Mouse (Mus musculus): Measurements from ENCODE around the gene Enthd1. TPM values are rescaled to one million over a fixed set of nuclear protein-coding genes. Genes with fewer than 3 reads are reported as not detected.
"Not testable (repeated sequence)": the region's sequence is repeated elsewhere in the genome, so short reads cannot be mapped to it uniquely, and the experiment has no call there.

Enthd1 gene
- total RNA-seq (2015; ENCODE audit: low replicate concordance) (not detected in 2 replicates), total RNA-seq (2017; ENCODE audit: low replicate concordance) (not detected in 2 replicates)

DNA sequence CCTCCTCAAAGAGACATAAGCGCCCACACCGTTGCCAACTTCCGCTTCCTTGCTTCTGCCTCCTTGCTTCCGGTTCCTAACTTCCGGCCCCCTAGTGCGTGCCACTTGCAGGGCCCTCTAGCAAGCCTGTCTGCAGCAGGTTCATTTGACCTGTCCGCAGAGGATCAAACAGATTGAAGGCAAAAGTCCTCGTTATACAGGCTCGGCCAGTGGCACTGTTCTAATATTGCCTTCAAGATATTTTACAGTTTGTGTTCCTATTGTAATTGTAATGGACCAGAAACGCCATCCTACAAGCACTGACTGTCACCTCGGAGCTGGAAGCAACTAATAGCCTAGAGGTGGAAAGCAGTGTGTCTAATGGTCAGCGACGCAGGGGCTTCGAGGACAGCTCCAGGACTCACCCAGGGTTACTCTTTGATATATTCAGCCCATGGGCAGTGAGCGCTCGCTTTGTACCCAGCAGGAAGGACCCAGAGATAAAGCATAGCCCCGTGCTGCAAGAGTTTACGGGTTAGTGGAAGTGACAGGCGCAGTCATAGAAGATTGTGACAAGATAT is at the start of gene Enthd1:
Enthd1 (minus strand) TSS at position 51 of the 560 bp plus-strand sequence.
- ATAC-seq (replicated peaks; ENCODE audit: low FRiP score, poor library complexity, severe bottlenecking) = no peak

GRCm38 (mm10) chr15:80613904-80614303 is 48.9 kb upstream of the Enthd1 start:
- ATAC-seq (replicated peaks; ENCODE audit: low FRiP score, poor library complexity, severe bottlenecking) = no peak

GRCm38 (mm10) chr15:80611478-80611877 is 46.5 kb upstream of the Enthd1 start:
- ATAC-seq (replicated peaks; ENCODE audit: low FRiP score, poor library complexity, severe bottlenecking) = 0 out of 2 replicates have a peak, but pooled peaks have one; percentile 27

DNA sequence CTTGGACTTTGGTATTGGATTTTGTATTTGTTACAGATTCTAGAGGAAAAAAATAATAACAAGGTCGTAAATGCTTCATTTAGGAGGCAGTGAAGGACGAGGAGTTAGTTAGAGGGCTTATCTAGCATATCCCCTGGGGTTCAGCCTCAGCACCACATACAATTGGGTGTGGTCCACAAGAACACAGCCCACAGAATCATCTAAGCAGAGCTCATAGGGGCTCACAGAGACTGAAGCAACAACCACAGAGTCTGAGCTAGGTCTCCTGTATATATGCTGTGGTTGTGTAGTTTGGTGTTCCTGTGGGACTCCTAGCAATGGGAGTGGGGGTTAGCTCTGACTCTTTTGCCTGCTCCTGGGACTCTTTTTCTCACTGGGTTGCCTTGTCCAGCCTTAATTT is 45.4 kb upstream of the Enthd1 start:
- ATAC-seq (replicated peaks; ENCODE audit: low FRiP score, poor library complexity, severe bottlenecking) = no peak

DNA sequence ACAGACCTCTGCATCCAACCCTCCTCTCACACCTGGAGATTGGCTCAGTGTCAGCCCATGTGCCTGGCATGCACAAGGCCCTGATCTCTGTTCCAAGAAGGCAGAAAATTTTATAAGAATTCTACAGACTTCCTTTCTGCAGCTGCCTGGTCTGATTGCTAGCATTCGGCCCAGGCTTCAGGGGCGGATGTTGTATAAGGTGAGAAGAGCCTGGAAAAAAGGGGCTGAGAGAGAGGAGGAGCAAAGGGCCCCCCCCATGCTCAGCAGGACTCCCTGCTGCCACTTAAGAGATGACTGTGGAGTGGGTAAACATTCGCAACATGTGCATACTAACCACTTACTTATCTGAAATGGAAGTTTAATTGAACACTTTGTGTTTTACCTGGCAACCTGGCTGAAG is 43.0 kb upstream of the Enthd1 start:
- no peak for ATAC-seq (replicated peaks; ENCODE audit: low FRiP score, poor library complexity, severe bottlenecking)

GRCm38 (mm10) chr15:80604026-80604425 is 39.1 kb upstream of the Enthd1 start:
- ATAC-seq (replicated peaks; ENCODE audit: low FRiP score, poor library complexity, severe bottlenecking) = no peak

GRCm38 (mm10) chr15:80602487-80602886 is 37.5 kb upstream of the Enthd1 start:
- ATAC-seq (replicated peaks; ENCODE audit: low FRiP score, poor library complexity, severe bottlenecking) = no peak

GRCm38 (mm10) chr15:80601456-80601855 is 36.5 kb upstream of the Enthd1 start:
- no peak for ATAC-seq (replicated peaks; ENCODE audit: low FRiP score, poor library complexity, severe bottlenecking)

- 0 out of 2 replicates have a peak, but pooled peaks have one; percentile 1 for ATAC-seq (replicated peaks; ENCODE audit: low FRiP score, poor library complexity, severe bottlenecking)
Measured at GRCm38 (mm10) chr15:80599843-80600242, 34.9 kb upstream of the Enthd1 start.

GRCm38 (mm10) chr15:80599213-80599750 is 34.3 kb upstream of the Enthd1 start:
- peak; percentile 94 for ATAC-seq (replicated peaks; ENCODE audit: low FRiP score, poor library complexity, severe bottlenecking)

DNA sequence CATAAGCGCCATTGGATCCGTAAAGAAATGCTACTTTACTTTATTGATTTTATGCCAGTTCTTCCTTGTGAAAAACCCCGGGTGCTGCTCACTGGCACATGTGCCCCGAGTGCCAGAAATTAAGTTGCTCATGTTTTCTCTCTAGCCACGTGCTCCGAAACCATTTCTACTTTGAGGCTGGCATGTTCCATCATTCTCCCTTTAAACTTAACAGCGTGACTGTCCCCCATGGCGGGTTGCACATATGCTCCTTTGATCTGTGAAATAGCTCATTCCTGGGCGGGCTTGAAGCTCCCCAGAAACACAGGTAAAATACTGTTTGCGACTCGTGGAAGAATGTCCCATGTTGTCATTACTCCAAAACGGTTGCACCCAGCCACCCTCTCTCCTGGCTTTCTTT is 33.8 kb upstream of the Enthd1 start:
- ATAC-seq (replicated peaks; ENCODE audit: low FRiP score, poor library complexity, severe bottlenecking) = no peak

DNA sequence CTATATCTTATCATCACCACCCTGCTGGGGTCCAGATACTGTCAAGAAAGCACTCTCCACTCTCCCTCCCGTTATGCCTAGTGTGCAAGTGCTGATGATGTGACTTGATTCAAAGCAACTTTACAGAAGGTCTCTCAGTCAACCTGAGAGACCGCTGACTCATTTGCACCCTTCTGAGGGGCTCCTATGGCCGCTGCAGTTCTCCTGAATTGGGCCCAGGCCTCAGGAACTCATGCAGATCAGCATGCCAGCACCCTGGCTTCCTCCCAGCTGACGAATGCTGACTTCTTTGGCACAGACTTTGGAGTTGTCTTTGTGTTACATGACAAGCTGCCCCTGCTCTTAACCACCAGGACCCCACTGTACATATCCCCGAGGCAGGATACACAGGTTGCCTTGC is 28.9 kb upstream of the Enthd1 start:
- ATAC-seq (replicated peaks; ENCODE audit: low FRiP score, poor library complexity, severe bottlenecking) = no peak

- ATAC-seq (replicated peaks; ENCODE audit: low FRiP score, poor library complexity, severe bottlenecking) = no peak
Measured at GRCm38 (mm10) chr15:80592737-80593136, 27.8 kb upstream of the Enthd1 start.

DNA sequence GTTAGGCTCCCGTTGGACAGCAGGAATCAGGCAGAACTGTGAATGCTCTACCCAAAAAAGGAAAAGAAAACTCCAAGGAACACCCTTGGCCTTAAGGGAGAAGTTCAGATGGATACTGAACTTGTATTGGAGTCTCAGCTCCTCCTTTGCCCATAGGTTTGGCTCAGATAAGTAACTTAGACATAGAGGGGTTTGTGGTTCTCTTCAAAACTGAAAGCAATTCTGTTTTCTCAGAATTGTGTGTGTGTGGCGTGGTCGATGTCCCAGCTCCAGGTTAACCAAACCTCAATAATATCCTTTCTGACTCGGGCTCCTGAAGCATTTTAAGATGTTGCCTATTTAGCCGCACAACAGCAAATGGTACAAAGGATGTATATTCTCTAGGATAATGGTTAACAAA is 25.7 kb upstream of the Enthd1 start:
- ATAC-seq (replicated peaks; ENCODE audit: low FRiP score, poor library complexity, severe bottlenecking) = no peak

DNA sequence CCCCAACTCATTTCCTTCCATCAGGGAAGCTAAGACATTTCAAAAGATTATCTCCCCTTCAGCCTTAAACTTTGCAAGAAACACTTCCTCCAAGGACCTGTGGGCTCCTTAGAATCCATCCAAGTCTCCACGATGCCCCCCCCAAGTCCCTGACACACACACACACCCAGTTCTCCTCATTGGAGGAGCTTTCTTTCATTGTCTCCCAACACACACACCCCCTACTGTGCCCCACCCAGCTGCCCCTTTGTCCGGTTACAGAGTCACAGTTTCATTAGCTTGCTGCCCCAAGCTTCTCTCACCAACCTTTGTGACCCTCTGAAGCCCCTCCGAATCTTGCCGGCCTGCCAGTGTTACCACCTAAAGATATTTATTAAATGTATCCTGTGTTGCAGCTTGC is 21.3 kb upstream of the Enthd1 start:
- no peak for ATAC-seq (replicated peaks; ENCODE audit: low FRiP score, poor library complexity, severe bottlenecking)

DNA sequence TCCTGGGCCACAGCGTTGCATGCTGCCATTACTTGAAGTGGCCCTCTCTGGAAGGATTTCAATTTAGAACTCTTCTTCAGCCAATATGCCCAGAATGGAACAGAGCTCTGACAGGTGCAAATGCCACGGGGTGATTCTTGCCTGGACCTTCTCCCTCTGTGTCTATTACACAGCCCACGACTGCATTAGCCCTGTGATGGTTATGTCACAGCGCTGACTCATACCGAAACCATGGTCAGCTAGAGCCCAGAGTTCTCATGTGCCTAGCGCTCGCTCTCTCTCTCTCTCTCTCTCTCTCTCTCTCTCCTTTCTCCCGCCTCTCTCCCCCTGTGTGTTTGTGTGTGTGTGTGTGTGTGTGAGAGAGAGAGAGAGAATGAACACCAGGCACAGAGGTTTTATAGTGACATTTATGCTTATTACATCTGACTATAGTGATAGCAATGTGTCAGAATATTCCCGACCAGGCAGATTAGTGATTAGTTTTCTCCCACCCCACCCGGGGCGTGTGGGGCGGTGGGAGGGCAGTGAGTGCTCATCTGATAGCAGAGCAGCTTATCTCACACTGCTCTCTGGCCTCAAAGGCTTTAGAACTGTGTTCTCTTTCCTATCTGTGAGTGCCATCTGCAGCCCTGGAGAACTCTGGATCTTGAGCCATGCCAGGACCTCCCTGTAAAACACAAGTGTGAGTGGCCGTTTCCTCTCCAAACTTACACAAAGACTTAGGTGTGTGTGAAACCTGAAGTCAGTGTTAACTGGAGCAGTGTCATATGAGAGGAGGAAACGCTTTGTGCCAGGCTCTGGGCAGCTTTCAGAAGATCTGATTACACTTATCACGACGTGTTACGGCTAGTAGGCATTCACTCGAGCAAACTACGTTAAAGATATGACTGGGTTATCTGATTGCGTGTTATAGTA is 17.9 kb upstream of the Enthd1 start:
- 0 out of 2 replicates have a peak, but pooled peaks have one; percentile 56 for ATAC-seq (replicated peaks; ENCODE audit: low FRiP score, poor library complexity, severe bottlenecking)

GRCm38 (mm10) chr15:80580585-80580984 is 15.6 kb upstream of the Enthd1 start:
- not testable (repeated sequence) for ATAC-seq (replicated peaks; ENCODE audit: low FRiP score, poor library complexity, severe bottlenecking)

DNA sequence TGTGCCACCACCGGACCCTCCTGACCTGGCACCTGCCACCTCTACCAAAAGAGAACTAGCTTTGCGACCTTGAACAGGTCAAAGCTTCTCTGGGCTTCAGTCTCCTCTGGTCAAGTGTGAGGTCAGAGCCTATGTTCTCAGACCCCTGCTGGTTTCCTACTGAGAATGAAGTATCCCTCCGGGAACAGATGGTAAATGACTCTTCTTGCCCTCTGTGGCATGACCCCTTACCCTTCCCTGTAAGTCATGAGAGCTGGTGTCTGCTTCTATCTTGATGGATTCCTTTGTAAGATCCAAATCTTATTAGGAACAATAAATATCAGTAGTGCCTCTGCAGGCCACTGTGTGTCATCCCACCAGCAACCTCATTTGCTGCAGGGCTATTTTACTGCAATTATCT is 14.2 kb upstream of the Enthd1 start:
- no peak for ATAC-seq (replicated peaks; ENCODE audit: low FRiP score, poor library complexity, severe bottlenecking)

- no peak for ATAC-seq (replicated peaks; ENCODE audit: low FRiP score, poor library complexity, severe bottlenecking)
Measured at GRCm38 (mm10) chr15:80577166-80577960, 12.4 kb upstream of the Enthd1 start.

GRCm38 (mm10) chr15:80576415-80576994 is 11.5 kb upstream of the Enthd1 start:
- no peak for ATAC-seq (replicated peaks; ENCODE audit: low FRiP score, poor library complexity, severe bottlenecking)
